10 mouse cellular contexts compared by ENCODE assay signal in the genomic region with DNA sequence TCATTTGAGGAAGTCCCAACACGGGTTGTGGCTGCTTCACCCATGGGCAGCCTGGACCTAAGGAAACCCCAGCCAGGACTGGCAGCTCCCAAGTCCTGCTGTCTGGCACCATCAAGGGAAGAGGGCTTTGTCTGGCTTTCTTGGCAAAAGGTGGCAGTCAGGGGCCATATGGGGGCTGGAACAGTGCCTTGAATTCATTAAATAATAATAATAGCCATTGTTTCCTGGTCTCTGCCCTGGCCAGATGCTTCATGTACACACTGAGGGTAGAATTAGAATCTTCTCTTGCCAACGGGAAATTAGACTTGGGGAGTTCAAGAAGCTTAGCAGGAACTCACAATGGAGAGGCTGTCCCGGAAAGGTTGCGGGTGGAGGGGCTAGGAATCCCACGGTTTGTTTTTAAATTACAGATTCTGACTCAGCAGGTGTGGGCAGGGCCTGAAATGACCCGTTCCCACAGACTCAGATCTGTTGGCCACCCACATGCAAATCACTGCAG. TPM values are rescaled to one million over a fixed set of nuclear protein-coding genes. Genes with fewer than 3 reads are reported as not detected.
DNase-seq lines count a peak whose midpoint lies in the region; ATAC-seq lines count a peak whose summit lies in the region.
"Had no signal": no experiment of that assay in that cellular context is flagged by ENCODE, and none has a peak within 500 bp of the region (broad histone marks: within the 10 kb centered on the region; RNA-seq: fewer than 3 reads in every experiment).

No protein-coding gene starts in this region.

- H3K27ac ChIP-seq in hindbrain, embryonic 12.5 days, result peak overlapping the region; percentile 57; the same call in 1 of the 2 replicates

- H3K9me3 ChIP-seq in hindbrain, embryonic 12.5 days (replicated peaks), result no peaks in the 10 kb centered on the region

- H3K36me3 ChIP-seq in hindbrain, embryonic 12.5 days, result no peaks in the 10 kb centered on the region

- H3K4me2 ChIP-seq in hindbrain, embryonic 12.5 days (replicated peaks), result no peak overlapping the region

- DNase-seq in cerebellum, postnatal 14 days, result peak; percentile 65 to 70
- no peak for DNase-seq in cerebellum, adult 11-12 months
- peak; percentile 92 for DNase-seq in Muller cell, postnatal 12 days (ENCODE audit: inconsistent ontology term)
- no peak for DNase-seq in yolk sac, embryonic 10.5 days (ENCODE audit: low spot score)
- no peak for DNase-seq in natural killer cell, adult 2 months (ENCODE audit: low spot score in 2 of 2)
- DNase-seq: layer of hippocampus, adult 9-11 months; right cerebral cortex, postnatal 14 days had no signal

- peak; percentile 19; the same call in 1 of the 2 replicates for ATAC-seq in hindbrain, embryonic 12.5 days (ENCODE audit: low FRiP score)
- ATAC-seq in megakaryocyte, adult 5-6 weeks (ENCODE audit: poor library complexity, severe bottlenecking), result 0 out of 2 replicates have a peak, but pooled peaks have one; percentile 43
- ATAC-seq in megakaryocyte-erythroid progenitor cell, adult 5-6 weeks (replicated peaks; ENCODE audit: low FRiP score, low TSS enrichment, poor library complexity, severe bottlenecking), result no peak

- no peak overlapping the region for H3K4me3 ChIP-seq in hindbrain, embryonic 12.5 days

- H3K4me1 ChIP-seq in hindbrain, embryonic 12.5 days, result peaks cover 6% of the 10 kb centered on the region

- no peak overlapping the region for H3K9ac ChIP-seq in hindbrain, embryonic 12.5 days

- WGBS in hindbrain, embryonic 12.5 days, result 13% methylated on average over 6 of the region's 6 CpGs

- H3K27me3 ChIP-seq in hindbrain, embryonic 12.5 days, result no peaks in the 10 kb centered on the region

RNA-seq across cellular contexts. Expression of gene Ezr, which starts 53.3 kb away (rescaled TPM):
- 97.9 and 103 TPM in 2 replicates for polyA plus RNA-seq in hindbrain, embryonic 12.5 days (2016; fragmentation: Nextera tagmentation; extraction: Ambion mirVana)
- 45.8 and 49.8 TPM in 2 replicates for total RNA-seq in megakaryocyte, adult 5-6 weeks (2015)
- 130 and 175 TPM in 2 replicates for total RNA-seq in megakaryocyte, adult 5-6 weeks (2017)
- total RNA-seq in megakaryocyte-erythroid progenitor cell, adult 5-6 weeks (2014; fragmentation: Nextera tagmentation), result 82.2 and 85.0 TPM in 2 replicates
- total RNA-seq in megakaryocyte-erythroid progenitor cell, adult 5-6 weeks (2017), result 161 and 203 TPM in 2 replicates

Comparison
In these comparisons a context has a peak if more than half of its experiments do, and no peak if none do; other contexts are left out.
1. DNase-seq: peak in cerebellum, postnatal 14 days (2 of 2) and Muller cell, postnatal 12 days (single experiment); none in cerebellum, adult 11-12 months (single experiment), yolk sac, embryonic 10.5 days (single experiment) and natural killer cell, adult 2 months (0 of 2).